Mouse (Mus musculus) ES-Bruce4 (cell line): ENCODE data around the gene Snf8. TPM values are rescaled to one million over a fixed set of nuclear protein-coding genes. Genes with fewer than 3 reads are reported as not detected.

Experiments
- H3K27ac ChIP-seq: 2 replicates; pipeline ENCODE4 v1.5.1; 2012; ENCODE audit warnings: low read length, inconsistent platforms; ENCODE audit not compliant: insufficient read depth
- H3K27me3 ChIP-seq: 2 replicates; pipeline ENCODE4 v1.6.1; 2012; ENCODE audit warnings: mild to moderate bottlenecking, low read length, inconsistent platforms; ENCODE audit not compliant: control insufficient read depth, poor library complexity, insufficient read depth, severe bottlenecking
- H3K36me3 ChIP-seq: 2 replicates; pipeline ENCODE4 v1.6.1; 2012; ENCODE audit warnings: inconsistent platforms, mild to moderate bottlenecking, low read length, moderate library complexity; ENCODE audit not compliant: control insufficient read depth, poor library complexity, insufficient read depth, severe bottlenecking
- H3K4me1 ChIP-seq: one replicate; pipeline ENCODE4 v1.8.1; 2011; ENCODE audit warnings: low read length; ENCODE audit not compliant: control insufficient read depth, insufficient read depth
- H3K4me3 ChIP-seq: 2 replicates; pipeline ENCODE4 v1.5.1; 2011; ENCODE audit warnings: low read depth, mild to moderate bottlenecking, low read length
- H3K9ac ChIP-seq: 2 replicates; pipeline ENCODE4 v1.6.1; 2012; ENCODE audit warnings: low read depth, mild to moderate bottlenecking, inconsistent platforms; ENCODE audit not compliant: poor library complexity, severe bottlenecking
- H3K9me3 ChIP-seq: replicated peaks from 2 replicates; pipeline ENCODE4 v1.6.1; 2012; ENCODE audit warnings: mild to moderate bottlenecking, low read length, inconsistent platforms; ENCODE audit not compliant: control insufficient read depth, poor library complexity, insufficient read depth, severe bottlenecking
- CTCF ChIP-seq: IDR thresholded peaks from one replicate; pipeline ENCODE4 v1.8.1; 2011; ENCODE audit warnings: low read depth, low read length
- EP300 ChIP-seq: IDR thresholded peaks from 2 replicates; pipeline ENCODE4 v1.6.1; 2011; ENCODE audit warnings: low read depth, low read length; ENCODE audit not compliant: insufficient read depth
- POLR2A ChIP-seq: IDR thresholded peaks from one replicate; pipeline ENCODE4 v1.8.1; 2011; ENCODE audit warnings: low read length; ENCODE audit not compliant: insufficient read depth
- polyA plus RNA-seq: library from polyadenylated mRNA; stranded (reverse); fragments of >200 nt; gene quantifications from 2 replicates; pipeline ENCODE4 v1.2.4, GENCODE M21; 2011; ENCODE audit warnings: low read depth; ENCODE audit not compliant: missing spikeins, insufficient read depth, insufficient read length

Snf8 gene
- polyA plus RNA-seq, 1 experiment = 56.1 TPM

GRCm38 (mm10) chr11:96082682-96083081 lies 48.0 kb downstream of the Snf8 start:
- H3K9ac ChIP-seq = no peak overlapping the region
- H3K27ac ChIP-seq = no peak overlapping the region
- H3K4me1 ChIP-seq = no peaks in the 10 kb centered on the region
- no peaks in the 10 kb centered on the region for H3K27me3 ChIP-seq
- TF ChIP-seq CTCF = no peak
- TF ChIP-seq EP300 = no peak
- no peak for TF ChIP-seq POLR2A
- H3K36me3 ChIP-seq = no peaks in the 10 kb centered on the region
- no peak overlapping the region for H3K4me3 ChIP-seq
- no peaks in the 10 kb centered on the region for H3K9me3 ChIP-seq

GRCm38 (mm10) chr11:96087981-96088380 lies 53.3 kb downstream of the Snf8 start:
- no peaks in the 10 kb centered on the region for H3K9me3 ChIP-seq
- H3K36me3 ChIP-seq = no peaks in the 10 kb centered on the region
- no peak overlapping the region for H3K4me3 ChIP-seq
- H3K27ac ChIP-seq = no peak overlapping the region
- no peaks in the 10 kb centered on the region for H3K27me3 ChIP-seq
- TF ChIP-seq EP300 = no peak
- TF ChIP-seq CTCF = no peak
- no peak for TF ChIP-seq POLR2A
- no peak overlapping the region for H3K9ac ChIP-seq
- no peaks in the 10 kb centered on the region for H3K4me1 ChIP-seq

GRCm38 (mm10) chr11:96091073-96091472 lies 56.4 kb downstream of the Snf8 start:
- H3K9ac ChIP-seq = no peak overlapping the region
- H3K4me3 ChIP-seq = no peak overlapping the region
- H3K27ac ChIP-seq = no peak overlapping the region
- no peaks in the 10 kb centered on the region for H3K36me3 ChIP-seq
- TF ChIP-seq EP300 (no peak), POLR2A (no peak), CTCF (peak; percentile 36)
- no peaks in the 10 kb centered on the region for H3K27me3 ChIP-seq
- no peaks in the 10 kb centered on the region for H3K9me3 ChIP-seq
- no peaks in the 10 kb centered on the region for H3K4me1 ChIP-seq

- Histone ChIP-seq H3K9ac (no peak overlapping the region), H3K9me3 (no peaks in the 10 kb centered on the region), H3K27ac (no peak overlapping the region), H3K4me1 (no peaks in the 10 kb centered on the region), H3K36me3 (no peaks in the 10 kb centered on the region), H3K27me3 (no peaks in the 10 kb centered on the region), H3K4me3 (no peak overlapping the region)
- TF ChIP-seq EP300 (no peak), CTCF (no peak), POLR2A (no peak)
Measured at GRCm38 (mm10) chr11:96092674-96093291, 58.1 kb downstream of the Snf8 start.

GRCm38 (mm10) chr11:96093361-96093760 lies 58.7 kb downstream of the Snf8 start:
- H3K36me3 ChIP-seq = no peaks in the 10 kb centered on the region
- H3K9me3 ChIP-seq = no peaks in the 10 kb centered on the region
- H3K4me1 ChIP-seq = no peaks in the 10 kb centered on the region
- peak; percentile 97 for TF ChIP-seq CTCF
- no peak for TF ChIP-seq POLR2A
- TF ChIP-seq EP300 = no peak
- H3K9ac ChIP-seq = no peak overlapping the region
- H3K4me3 ChIP-seq = no peak overlapping the region
- no peaks in the 10 kb centered on the region for H3K27me3 ChIP-seq
- H3K27ac ChIP-seq = no peak overlapping the region

Other genes starting within 250 kb of the Snf8 start
- 5.8 and 6.5 TPM in 2 replicates for gene Phospho1, start 210.4 kb upstream of the Snf8 start, polyA plus RNA-seq
- 7.9 and 9.4 TPM in 2 replicates for gene Gngt2, start 197.7 kb upstream of the Snf8 start, polyA plus RNA-seq
- gene Abi3, start 192.4 kb upstream of the Snf8 start, polyA plus RNA-seq = 1.1 and 1.3 TPM in 2 replicates
- gene B4galnt2, start 120.0 kb upstream of the Snf8 start, polyA plus RNA-seq = 3.1 and 4.5 TPM in 2 replicates
- gene Igf2bp1, start 28.9 kb upstream of the Snf8 start, polyA plus RNA-seq = 379 and 392 TPM in 2 replicates
- gene Gip, start 10.3 kb upstream of the Snf8 start, polyA plus RNA-seq = not detected in 2 replicates
- gene Ube2z, start 30.5 kb downstream of the Snf8 start, polyA plus RNA-seq = 85.7 and 86.6 TPM in 2 replicates
- 184 and 191 TPM in 2 replicates for gene Atp5g1, start 40.8 kb downstream of the Snf8 start, polyA plus RNA-seq
- 16.7 and 18.0 TPM in 2 replicates for gene Calcoco2, start 77.1 kb downstream of the Snf8 start, polyA plus RNA-seq
- 6.9 and 7.9 TPM in 2 replicates for gene Ttll6, start 98.9 kb downstream of the Snf8 start, polyA plus RNA-seq
- gene Hoxb13, start 159.4 kb downstream of the Snf8 start, polyA plus RNA-seq = not detected in 2 replicates
- 1.5 and 1.6 TPM in 2 replicates for gene Hoxb9, start 236.6 kb downstream of the Snf8 start, polyA plus RNA-seq
- 0.48 TPM in 1 of 2 replicates, not detected in the other for gene Hoxb8, start 247.0 kb downstream of the Snf8 start, polyA plus RNA-seq